Mouse (Mus musculus) 416B (cell line): ENCODE measurements at regions not wholly inside any gene's neighbourhood (a gene's known extent, or its start where the extent isn't known, plus 50 kb on each side); places are given as distances from the start of the nearest gene placed in this dataset.
"Not testable (repeated sequence)": the region's sequence is repeated elsewhere in the genome, so short reads cannot be mapped to it uniquely, and the experiment has no call there.

ENCODE experiments used
- DNase-seq: peaks from one replicate; pipeline ENCODE4 v3.0.0; 2011; ENCODE audit warnings: low read depth

GRCm38 (mm10) chr6:67954570-67954969 is 419.0 kb upstream of the Tacstd2 start:
- not testable (repeated sequence) for DNase-seq

- DNase-seq = not testable (repeated sequence)
Measured at GRCm38 (mm10) chr6:67931499-67931898, 395.9 kb upstream of the Tacstd2 start.

DNA sequence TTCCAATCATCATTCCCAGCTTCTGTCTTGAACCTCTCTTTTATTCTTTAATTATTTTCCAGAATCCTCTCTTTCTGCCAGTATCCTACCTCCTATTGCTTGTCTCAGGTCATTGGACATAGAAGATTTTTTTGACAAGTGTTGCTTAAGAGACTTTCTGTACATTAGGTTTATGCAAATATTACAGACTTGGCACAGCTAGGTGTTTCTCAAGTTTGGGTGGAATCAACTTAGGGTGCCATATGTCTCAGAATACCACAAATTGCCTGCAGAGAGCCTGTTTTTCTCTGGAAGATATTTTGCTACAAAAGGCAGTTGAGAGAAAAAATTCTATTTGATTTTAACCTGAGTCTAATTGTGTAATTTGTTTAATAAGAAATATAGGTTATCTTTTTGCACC is 386.9 kb upstream of the Tacstd2 start:
- DNase-seq = no peak

- no peak for DNase-seq
Measured at GRCm38 (mm10) chr6:67913903-67914302, 378.3 kb upstream of the Tacstd2 start.

- DNase-seq = no peak
Measured at GRCm38 (mm10) chr6:67913309-67913708, 377.7 kb upstream of the Tacstd2 start.

DNA sequence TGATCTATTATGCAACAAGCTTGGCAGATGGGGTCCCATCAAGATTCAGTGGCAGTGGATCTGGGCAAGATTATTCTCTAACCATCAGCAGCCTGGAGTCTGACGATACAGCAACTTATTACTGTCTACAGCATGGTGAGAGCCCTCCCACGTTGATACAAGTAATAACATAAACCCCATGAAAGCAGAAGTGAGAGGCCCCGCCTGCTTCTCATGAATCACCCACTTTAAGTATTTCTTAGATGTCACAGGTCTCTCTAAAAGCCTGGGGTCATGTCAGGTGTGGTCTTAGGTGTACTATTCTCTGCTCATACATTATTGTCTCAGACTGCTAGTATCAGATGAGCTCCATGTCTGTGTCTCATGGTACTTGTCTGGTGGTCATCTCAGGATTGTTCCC is 360.9 kb upstream of the Tacstd2 start:
- no peak for DNase-seq

GRCm38 (mm10) chr6:67895858-67896257 is 360.3 kb upstream of the Tacstd2 start:
- no peak for DNase-seq

GRCm38 (mm10) chr6:67887586-67887985 is 352.0 kb upstream of the Tacstd2 start:
- no peak for DNase-seq

GRCm38 (mm10) chr6:67884893-67885292 is 349.3 kb upstream of the Tacstd2 start:
- no peak for DNase-seq

- not testable (repeated sequence) for DNase-seq
Measured at GRCm38 (mm10) chr6:67881476-67881875, 345.9 kb upstream of the Tacstd2 start.

DNA sequence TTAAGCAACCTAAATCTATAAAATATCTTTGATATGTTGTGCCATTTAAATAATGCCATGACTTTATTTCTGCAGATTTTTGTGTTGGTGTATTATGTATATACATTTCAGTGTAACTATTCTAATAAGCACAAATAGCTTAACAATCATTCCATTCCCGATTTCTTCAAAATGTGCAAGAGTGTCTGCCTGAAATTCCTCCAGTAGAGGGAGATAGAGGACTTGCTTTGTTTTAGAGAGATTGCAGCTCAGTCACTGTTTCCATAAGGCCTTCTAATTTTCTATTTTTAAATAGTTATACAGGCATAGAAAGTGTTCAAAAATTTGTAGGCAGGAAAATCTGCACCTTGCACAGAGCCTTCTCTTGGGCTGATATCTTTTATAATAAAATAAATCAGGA is 322.3 kb upstream of the Tacstd2 start:
- DNase-seq = peak; percentile 2

GRCm38 (mm10) chr6:67839486-67839885 is 303.9 kb upstream of the Tacstd2 start:
- DNase-seq = not testable (repeated sequence)

- DNase-seq = peak; percentile 46
Measured at GRCm38 (mm10) chr6:67812478-67812877, 276.9 kb upstream of the Tacstd2 start.

GRCm38 (mm10) chr6:67791393-67791792 is 255.8 kb upstream of the Tacstd2 start:
- no peak for DNase-seq

DNA sequence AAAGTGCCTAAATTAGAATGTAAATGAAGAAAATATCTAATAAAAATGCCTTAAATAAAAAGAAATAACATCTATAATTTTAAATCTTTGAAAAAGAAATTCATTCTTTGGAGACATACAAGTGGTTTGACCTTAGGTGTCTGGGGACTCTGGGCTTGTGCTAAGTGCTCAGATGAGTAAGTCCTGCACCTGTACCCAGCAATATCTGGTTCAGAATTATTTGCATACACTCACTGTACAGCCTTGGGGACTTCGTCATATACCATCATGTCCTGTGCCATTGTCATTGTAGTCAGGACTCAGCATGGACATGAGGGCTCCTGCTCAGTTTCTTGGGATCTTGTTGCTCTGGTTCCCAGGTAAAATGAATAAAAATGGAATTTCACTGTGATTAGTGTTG is 255.1 kb upstream of the Tacstd2 start:
- DNase-seq = no peak

- no peak for DNase-seq
Measured at GRCm38 (mm10) chr6:67787091-67787765, 251.6 kb upstream of the Tacstd2 start.

- no peak for DNase-seq
Measured at GRCm38 (mm10) chr6:67778883-67779282, 243.3 kb upstream of the Tacstd2 start.

- DNase-seq = not testable (repeated sequence)
Measured at GRCm38 (mm10) chr6:67754102-67754501, 218.5 kb upstream of the Tacstd2 start.

DNA sequence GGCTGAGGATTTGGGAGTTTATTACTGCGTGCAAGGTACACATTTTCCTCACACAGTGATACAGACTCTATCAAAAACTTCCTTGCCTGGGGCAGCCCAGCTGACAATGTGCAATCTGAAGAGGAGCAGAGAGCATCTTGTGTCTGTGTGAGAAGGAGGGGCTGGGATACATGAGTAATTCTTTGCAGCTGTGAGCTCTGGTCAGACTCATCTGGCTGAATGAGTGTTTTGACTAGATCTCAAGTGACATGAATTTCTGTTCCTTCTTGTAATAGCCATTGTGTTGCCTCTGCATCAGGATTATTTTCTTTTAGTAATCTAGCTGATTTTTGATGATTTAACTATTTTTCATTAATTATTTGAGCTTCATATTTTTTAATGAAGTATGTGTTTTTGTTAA is 190.0 kb upstream of the Tacstd2 start:
- DNase-seq = no peak

- DNase-seq = not testable (repeated sequence)
Measured at GRCm38 (mm10) chr6:67698952-67699351, 163.4 kb upstream of the Tacstd2 start.

GRCm38 (mm10) chr6:67690997-67691396 is 155.4 kb upstream of the Tacstd2 start:
- DNase-seq = not testable (repeated sequence)

- DNase-seq = not testable (repeated sequence)
Measured at GRCm38 (mm10) chr6:67683105-67683504, 147.5 kb upstream of the Tacstd2 start.

GRCm38 (mm10) chr6:67681641-67682040 is 146.0 kb upstream of the Tacstd2 start:
- not testable (repeated sequence) for DNase-seq

DNA sequence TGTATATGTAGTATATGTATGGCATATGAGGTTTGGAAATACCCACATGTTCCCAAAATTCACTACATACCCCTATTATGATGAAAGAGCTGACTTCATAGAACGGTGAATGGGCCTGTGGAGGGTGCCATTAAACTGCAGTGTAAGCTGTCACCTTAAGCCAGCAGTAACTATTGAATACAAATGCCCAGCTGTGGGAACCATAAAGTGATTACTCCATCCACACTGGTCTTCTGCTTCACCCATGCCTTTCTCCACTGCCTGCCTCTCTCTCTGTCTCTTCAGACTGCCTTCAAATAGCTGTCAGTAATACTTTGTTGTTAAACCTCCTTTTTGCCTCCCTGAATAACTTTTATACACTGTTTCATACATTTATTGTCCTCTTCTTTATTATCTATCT is 143.5 kb upstream of the Tacstd2 start:
- DNase-seq = not testable (repeated sequence)
